ENCODE assay signal across 23 mouse cellular contexts in genomic region chr8:116867321-116867720, GRCm38 (mm10). TPM values are rescaled to one million over a fixed set of nuclear protein-coding genes. Genes with fewer than 3 reads are reported as not detected.
A peak's percentile ranks its signal among the peaks of the same experiment; 100 is the strongest.
DNase-seq lines count a peak whose midpoint lies in the region; ATAC-seq lines count a peak whose summit lies in the region.
"Had no signal": no experiment of that assay in that cellular context is flagged by ENCODE, and none has a peak within 500 bp of the region (broad histone marks: within the 10 kb centered on the region; RNA-seq: fewer than 3 reads in every experiment).

No protein-coding gene starts in this region.

- WGBS in kidney, embryonic 14.5 days = 58% methylated on average over 9 of the region's 9 CpGs
- 58% methylated on average over 9 of the region's 9 CpGs for WGBS in kidney, embryonic 16.5 days
- 69% methylated on average over 9 of the region's 9 CpGs for WGBS in hindbrain, embryonic 14.5 days

- no peak overlapping the region for H3K4me2 ChIP-seq in kidney, embryonic 14.5 days (replicated peaks; ENCODE audit: low read depth, low read length)
- H3K4me2 ChIP-seq in kidney, embryonic 16.5 days (replicated peaks; ENCODE audit: low read depth, low read length) = peak overlapping the region; percentile 24; the same call in 1 of the 2 replicates
- no peak overlapping the region for H3K4me2 ChIP-seq in hindbrain, embryonic 14.5 days (replicated peaks)
- H3K4me2 ChIP-seq: embryonic facial prominence, embryonic 12.5 days; forebrain, embryonic 13.5 days; limb, embryonic 13.5 days; liver, embryonic 15.5 days; midbrain, embryonic 15.5 days had no signal

- H3K9ac ChIP-seq in kidney, embryonic 14.5 days (ENCODE audit: low read depth, low read length) = no peak overlapping the region
- H3K9ac ChIP-seq in kidney, embryonic 16.5 days (replicated peaks; ENCODE audit: low read length) = no peak overlapping the region
- no peak overlapping the region for H3K9ac ChIP-seq in hindbrain, embryonic 14.5 days
- H3K9ac ChIP-seq: embryonic facial prominence, embryonic 12.5 days; forebrain, embryonic 13.5 days; limb, embryonic 13.5 days; liver, embryonic 15.5 days; midbrain, embryonic 15.5 days had no signal

- no peak overlapping the region for H3K4me3 ChIP-seq in kidney, embryonic 14.5 days (ENCODE audit: low read length)
- no peak overlapping the region for H3K4me3 ChIP-seq in kidney, embryonic 16.5 days (ENCODE audit: low read length)
- H3K4me3 ChIP-seq in hindbrain, embryonic 14.5 days (replicated peaks; ENCODE audit: low read length) = no peak overlapping the region
- H3K4me3 ChIP-seq: embryonic facial prominence, embryonic 12.5 days; erythroblast, embryonic 14.5 days; forebrain, embryonic 13.5 days; hindbrain, embryonic 10.5 days; limb, embryonic 13.5 days; liver, embryonic 15.5 days; megakaryocyte, embryonic 14.5 days; midbrain, embryonic 15.5 days; myocyte had no signal

- H3K27me3 ChIP-seq in kidney, embryonic 14.5 days (ENCODE audit: control insufficient read depth, insufficient read depth, low read length) = peaks cover 7% of the 10 kb centered on the region; the same call in 1 of the 2 replicates
- H3K27me3 ChIP-seq in kidney, embryonic 16.5 days (ENCODE audit: insufficient read depth, low read length) = peaks cover 10% of the 10 kb centered on the region; the same call in 1 of the 2 replicates
- H3K27me3 ChIP-seq in hindbrain, embryonic 14.5 days (ENCODE audit: control insufficient read depth, insufficient read depth, low read length) = peaks cover 14% of the 10 kb centered on the region

- no peak for ATAC-seq in kidney, embryonic 14.5 days (ENCODE audit: low FRiP score, low TSS enrichment)
- ATAC-seq in kidney, embryonic 16.5 days (ENCODE audit: low FRiP score, low TSS enrichment) = no peak
- ATAC-seq in CD4-positive, CD25-positive, alpha-beta regulatory T cell, adult 4 months = no peak
- ATAC-seq in hindbrain, embryonic 14.5 days (ENCODE audit: low FRiP score) = no peak
- ATAC-seq: activated CD4-positive, CD25-positive, alpha-beta regulatory T cell, adult 4 months; forebrain, embryonic 13.5 days; midbrain, embryonic 15.5 days had no signal

- no peaks in the 10 kb centered on the region for H3K4me1 ChIP-seq in kidney, embryonic 14.5 days (ENCODE audit: control insufficient read depth, insufficient read depth, low read length)
- peaks cover 13% of the 10 kb centered on the region for H3K4me1 ChIP-seq in kidney, embryonic 16.5 days (ENCODE audit: insufficient read depth, low read length)
- 0 out of 2 replicates have a peak, but pooled peaks cover 6% of the 10 kb centered on the region for H3K4me1 ChIP-seq in hindbrain, embryonic 14.5 days (replicated peaks; ENCODE audit: control insufficient read depth, insufficient read depth, low read length)

- no peaks in the 10 kb centered on the region for H3K9me3 ChIP-seq in kidney, embryonic 14.5 days (ENCODE audit: control insufficient read depth, low read length)
- no peaks in the 10 kb centered on the region for H3K9me3 ChIP-seq in kidney, embryonic 16.5 days (ENCODE audit: low read length)
- H3K9me3 ChIP-seq in hindbrain, embryonic 14.5 days (ENCODE audit: control insufficient read depth, low read length) = no peaks in the 10 kb centered on the region
- H3K9me3 ChIP-seq: embryonic facial prominence, embryonic 12.5 days; forebrain, embryonic 13.5 days; hindbrain, embryonic 10.5 days; limb, embryonic 13.5 days; liver, embryonic 15.5 days; megakaryocyte, embryonic 14.5 days; midbrain, embryonic 15.5 days had no signal

- H3K27ac ChIP-seq in kidney, embryonic 14.5 days (ENCODE audit: low read depth, low read length) = no peak overlapping the region
- peak overlapping the region; percentile 40 for H3K27ac ChIP-seq in kidney, embryonic 16.5 days (ENCODE audit: low read length)
- H3K27ac ChIP-seq in hindbrain, embryonic 14.5 days = no peak overlapping the region
- H3K27ac ChIP-seq: embryonic facial prominence, embryonic 12.5 days; forebrain, embryonic 13.5 days; hindbrain, embryonic 10.5 days; limb, embryonic 13.5 days; liver, embryonic 15.5 days; midbrain, embryonic 15.5 days had no signal

- peak; percentile 33 to 64 for DNase-seq in adrenal gland, adult (ENCODE audit: inconsistent age in 2 of 2, low spot score in 1 of 2)
- no peak for DNase-seq in adrenal gland, adult 18-20 months (ENCODE audit: low spot score in 2 of 2)
- DNase-seq in kidney, adult 11 months = peak; percentile 63
- peak; percentile 26 for DNase-seq in yolk sac, embryonic 10.5 days (ENCODE audit: low spot score)
- DNase-seq in hindbrain, embryonic 14.5 days (ENCODE audit: low spot score) = no peak
- DNase-seq: cerebellum, postnatal 10 days; gastrocnemius, postnatal 14 days; right cerebral cortex, postnatal 14 days; spleen, adult 18-20 months; thymus, postnatal 36 days had no signal

- no peaks in the 10 kb centered on the region for H3K36me3 ChIP-seq in kidney, embryonic 14.5 days (ENCODE audit: control insufficient read depth, insufficient read depth, low read length)
- no peaks in the 10 kb centered on the region for H3K36me3 ChIP-seq in kidney, embryonic 16.5 days (ENCODE audit: insufficient read depth, low read length)
- no peaks in the 10 kb centered on the region for H3K36me3 ChIP-seq in hindbrain, embryonic 14.5 days (replicated peaks; ENCODE audit: control insufficient read depth, insufficient read depth)
- H3K36me3 ChIP-seq: embryonic facial prominence, embryonic 12.5 days; hindbrain, embryonic 10.5 days; limb, embryonic 13.5 days; liver, embryonic 15.5 days; midbrain, embryonic 15.5 days had no signal

RNA-seq across cellular contexts. Expression of gene Cmc2, which starts 53.9 kb away (rescaled TPM):
- 10 to 100 TPM; 53.0 to 57.0 TPM for total RNA-seq in adrenal gland, adult 18-20 months (2021)
- 80.2 and 111 TPM in 2 replicates for polyA plus RNA-seq in kidney, embryonic 14.5 days (2014; fragmentation: Nextera tagmentation; extraction: Ambion mirVana)
- 79.4 and 89.3 TPM in 2 replicates for polyA plus RNA-seq in kidney, embryonic 16.5 days (2015; fragmentation: Nextera tagmentation; extraction: Ambion mirVana)
- 10 to 100 TPM; 36.3 to 38.5 TPM for polyA plus RNA-seq in CD4-positive, CD25-positive, alpha-beta regulatory T cell, adult 4 months (2017; shearing (Covaris generic))
- 36.0 and 36.3 TPM in 2 replicates for polyA plus RNA-seq in hindbrain, embryonic 14.5 days (2014; fragmentation: Nextera tagmentation; extraction: Ambion mirVana)

RNA-seq across cellular contexts. Expression of gene Cenpn, which starts 54.2 kb away (rescaled TPM):
- total RNA-seq in adrenal gland, adult 18-20 months (2021) = 1 to 10 TPM; 2.6 to 2.7 TPM
- 47.1 and 53.0 TPM in 2 replicates for polyA plus RNA-seq in kidney, embryonic 14.5 days (2014; fragmentation: Nextera tagmentation; extraction: Ambion mirVana)
- 45.5 and 46.3 TPM in 2 replicates for polyA plus RNA-seq in kidney, embryonic 16.5 days (2015; fragmentation: Nextera tagmentation; extraction: Ambion mirVana)
- polyA plus RNA-seq in CD4-positive, CD25-positive, alpha-beta regulatory T cell, adult 4 months (2017; shearing (Covaris generic)) = 1 to 10 TPM; 2.9 to 8.8 TPM
- polyA plus RNA-seq in hindbrain, embryonic 14.5 days (2014; fragmentation: Nextera tagmentation; extraction: Ambion mirVana) = 8.6 and 9.7 TPM in 2 replicates

Comparison
In these comparisons a context has a peak if more than half of its experiments do, and no peak if none do; other contexts are left out.
1. DNase-seq: peak in adrenal gland, adult (2 of 2), kidney, adult 11 months (single experiment) and yolk sac, embryonic 10.5 days (single experiment); none in adrenal gland, adult 18-20 months (0 of 2) and hindbrain, embryonic 14.5 days (single experiment).